Mouse (Mus musculus) limb, embryonic 15.5 days (tissue): ENCODE measurements around the gene Gm9573. TPM values are rescaled to one million over a fixed set of nuclear protein-coding genes. Genes with fewer than 3 reads are reported as not detected.
A peak's percentile ranks its signal among the peaks of the same experiment; 100 is the strongest.

ENCODE experiments used
- ATAC-seq: fragments of 200-750 bp; cut with Nextera tagmentation; 2 replicates; pipeline ENCODE4 v1.8.0; 2017; ENCODE audit warnings: low read depth, moderate TSS enrichment; ENCODE audit not compliant: insufficient number of reproducible peaks, low FRiP score, low TSS enrichment
- H3K27ac ChIP-seq: fragments of 300-500 bp; sonication (generic); 2 replicates; pipeline ENCODE4 v1.5.1; 2015; ENCODE audit warnings: moderate library complexity, mild to moderate bottlenecking, inconsistent platforms
- H3K27me3 ChIP-seq: fragments of 300-500 bp; sonication (generic); 2 replicates; pipeline ENCODE4 v1.6.1; 2015; ENCODE audit warnings: inconsistent platforms
- H3K36me3 ChIP-seq: fragments of 300-500 bp; sonication (generic); 2 replicates; pipeline ENCODE4 v1.6.1; 2015; ENCODE audit warnings: inconsistent platforms
- H3K4me1 ChIP-seq: fragments of 300-500 bp; sonication (generic); 2 replicates; pipeline ENCODE4 v1.6.1; 2015; ENCODE audit warnings: inconsistent platforms
- H3K4me2 ChIP-seq: fragments of 300-500 bp; sonication (generic); 2 replicates; pipeline ENCODE4 v1.6.1; 2015; ENCODE audit warnings: mild to moderate bottlenecking, inconsistent platforms
- H3K4me3 ChIP-seq: fragments of 300-500 bp; sonication (generic); 2 replicates; pipeline ENCODE4 v1.5.1; 2015; ENCODE audit warnings: mild to moderate bottlenecking, inconsistent platforms
- H3K9ac ChIP-seq: fragments of 300-500 bp; sonication (generic); 2 replicates; pipeline ENCODE4 v1.6.1; 2015; ENCODE audit warnings: inconsistent platforms
- H3K9me3 ChIP-seq: fragments of 300-500 bp; sonication (generic); 2 replicates; pipeline ENCODE4 v1.6.1; 2016; ENCODE audit warnings: inconsistent platforms
- WGBS: fragments of 180-500 bp; shearing (Covaris S2); methylation state at CpG from one replicate; pipeline ENCODE4 v1.1.7; 2015; 5-methylcytosine and 5-hydroxymethylcytosine counted together
- polyA plus RNA-seq: library from polyadenylated mRNA; unstranded; fragments of >200 nt; fragmentation: Nextera tagmentation; extraction: Ambion mirVana; gene quantifications from 2 replicates; pipeline ENCODE4 v1.2.1, GENCODE M21; 2015

Gene Gm9573
- polyA plus RNA-seq, result 0.14 and 0.33 TPM in 2 replicates

DNA sequence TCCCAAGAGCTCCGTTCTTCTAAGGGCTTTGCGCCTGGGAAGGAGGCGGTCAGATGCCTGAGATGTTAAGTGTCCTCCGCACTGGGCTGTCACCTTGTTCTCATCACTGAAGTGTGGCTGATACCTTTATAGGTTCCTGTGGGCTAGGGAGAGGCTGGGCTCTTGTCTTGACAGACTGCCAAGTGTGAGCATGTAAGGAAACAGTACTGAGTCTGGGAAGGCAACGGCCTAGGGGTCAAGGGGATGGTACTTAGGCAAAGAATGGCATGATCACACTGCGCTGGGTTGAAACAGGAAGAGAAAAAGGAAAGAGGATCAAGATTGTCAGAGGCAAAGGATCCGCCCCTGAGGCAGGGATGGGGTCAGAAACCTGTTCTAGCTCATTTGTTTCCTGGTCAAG is at the start of gene Gm9573:
TSS of gene Gm9573 (minus strand) at position 101 of the 400 bp plus-strand sequence.
- Histone ChIP-seq H3K9ac (no peak within 1 kb of the TSS), H3K27me3 (no peaks in the 10 kb centered on the region), H3K4me2 (no peak within 1 kb of the TSS), H3K4me1 (no peaks in the 10 kb centered on the region), H3K36me3 (no peaks in the 10 kb centered on the region), H3K9me3 (no peaks in the 10 kb centered on the region), H3K27ac (no peak within 1 kb of the TSS), H3K4me3 (no peak within 1 kb of the TSS)
- 76% methylated on average over 7 of the region's 7 CpGs for WGBS
- no peak for ATAC-seq

DNA sequence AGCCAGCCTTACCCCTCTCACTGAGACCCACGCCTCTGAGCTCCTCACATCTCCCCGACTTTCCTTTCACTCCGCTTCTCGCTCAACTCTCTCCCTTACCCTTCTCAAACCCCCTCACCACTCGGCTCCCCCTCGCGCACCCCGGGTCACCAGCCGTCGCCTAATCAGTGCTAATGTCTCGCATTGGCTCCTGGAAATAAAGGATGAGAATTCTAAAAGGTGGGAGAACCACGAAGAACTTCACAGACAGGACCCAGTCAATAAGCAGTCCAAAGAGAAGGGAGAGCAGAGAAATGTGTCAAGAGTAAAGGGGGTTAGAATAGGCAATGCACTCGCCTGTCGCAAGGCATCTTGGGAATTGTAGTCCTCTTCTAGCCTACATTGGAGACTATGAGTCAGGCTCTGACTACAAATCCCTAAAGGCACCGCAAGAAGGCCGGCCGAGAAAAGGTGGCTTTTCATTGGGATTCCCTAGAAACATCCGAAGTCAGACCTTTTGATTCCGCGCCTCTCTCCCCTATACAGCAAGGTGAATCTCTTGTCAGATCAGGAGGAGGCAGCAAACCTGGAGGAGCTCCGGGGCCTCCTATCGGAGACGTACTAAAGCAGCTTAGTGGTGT is 47.1 kb upstream of the Gm9573 start, which contains the start of gene Gtf2h4:
TSS of gene Gtf2h4 (minus strand) at position 324 of the 620 bp plus-strand sequence.
- peak; percentile 93 for ATAC-seq
- Histone ChIP-seq H3K27me3 (no peaks in the 10 kb centered on the region), H3K9ac (peak within 1 kb of the TSS; percentile 89), H3K4me2 (peak within 1 kb of the TSS; percentile 83), H3K36me3 (peaks cover 9% of the 10 kb centered on the region; the same call in 1 of the 2 replicates), H3K4me1 (peaks cover 10% of the 10 kb centered on the region), H3K27ac (peak within 1 kb of the TSS; percentile 64), H3K9me3 (no peaks in the 10 kb centered on the region), H3K4me3 (peak within 1 kb of the TSS; percentile 74)
- WGBS, result under 1% methylated on average over 23 of the region's 23 CpGs

DNA sequence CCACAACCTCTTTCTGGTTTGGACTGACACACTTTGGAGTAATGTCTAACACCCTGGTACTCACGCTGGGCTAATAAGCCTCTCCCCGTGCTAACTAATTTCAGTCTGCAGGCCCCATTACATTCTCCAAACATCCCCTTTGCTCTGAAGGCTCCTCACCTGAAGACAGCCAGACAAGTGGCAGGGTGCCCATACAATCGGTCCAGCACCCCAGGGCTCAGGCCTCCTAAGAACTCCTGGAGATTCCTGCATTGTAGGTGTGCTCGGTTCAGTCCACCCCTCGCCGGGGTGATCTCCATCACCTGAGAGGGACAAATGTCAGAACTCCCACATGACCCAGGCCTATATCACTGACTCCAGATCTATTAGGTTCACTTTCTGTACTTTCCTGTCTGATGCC is 46.1 kb upstream of the Gm9573 start:
- H3K36me3 ChIP-seq, result peaks cover 9% of the 10 kb centered on the region; the same call in 1 of the 2 replicates
- no peak overlapping the region for H3K27ac ChIP-seq
- peak overlapping the region; percentile 83; the same call in 1 of the 2 replicates for H3K4me2 ChIP-seq
- peak overlapping the region; percentile 74; the same call in 1 of the 2 replicates for H3K4me3 ChIP-seq
- H3K9ac ChIP-seq, result 0 out of 2 replicates have a peak overlapping the region, but pooled peaks have one; percentile 89
- H3K27me3 ChIP-seq, result no peaks in the 10 kb centered on the region
- H3K9me3 ChIP-seq, result no peaks in the 10 kb centered on the region
- H3K4me1 ChIP-seq, result peaks cover 18% of the 10 kb centered on the region
- no peak for ATAC-seq
- 87% methylated on average over 6 of the region's 6 CpGs for WGBS

DNA sequence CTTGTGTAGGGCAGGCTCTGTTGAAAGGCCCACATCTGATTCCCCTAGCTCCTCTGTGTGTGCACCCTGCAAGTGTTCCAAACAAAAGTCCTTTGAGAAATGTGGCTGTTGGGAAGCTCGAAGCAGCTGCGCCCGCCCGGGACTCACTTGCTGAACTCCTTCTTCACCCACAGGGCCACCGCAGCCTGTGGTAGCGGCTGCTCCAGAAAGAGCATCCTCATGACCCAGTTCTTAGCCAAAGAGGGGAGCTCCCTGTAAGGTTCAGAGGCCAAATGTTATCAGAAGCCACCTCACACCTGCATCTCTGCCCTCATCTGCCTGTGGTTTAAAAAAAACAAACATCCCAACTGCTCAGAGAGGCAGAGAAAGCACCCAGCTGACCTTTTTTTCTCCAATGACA is 45.4 kb upstream of the Gm9573 start:
- Histone ChIP-seq H3K9me3 (no peaks in the 10 kb centered on the region), H3K4me3 (no peak overlapping the region), H3K27me3 (no peaks in the 10 kb centered on the region), H3K4me1 (peaks cover 20% of the 10 kb centered on the region), H3K4me2 (no peak overlapping the region), H3K36me3 (peaks cover 9% of the 10 kb centered on the region; the same call in 1 of the 2 replicates), H3K9ac (no peak overlapping the region), H3K27ac (no peak overlapping the region)
- WGBS, result 92% methylated on average over 6 of the region's 6 CpGs
- ATAC-seq, result no peak

DNA sequence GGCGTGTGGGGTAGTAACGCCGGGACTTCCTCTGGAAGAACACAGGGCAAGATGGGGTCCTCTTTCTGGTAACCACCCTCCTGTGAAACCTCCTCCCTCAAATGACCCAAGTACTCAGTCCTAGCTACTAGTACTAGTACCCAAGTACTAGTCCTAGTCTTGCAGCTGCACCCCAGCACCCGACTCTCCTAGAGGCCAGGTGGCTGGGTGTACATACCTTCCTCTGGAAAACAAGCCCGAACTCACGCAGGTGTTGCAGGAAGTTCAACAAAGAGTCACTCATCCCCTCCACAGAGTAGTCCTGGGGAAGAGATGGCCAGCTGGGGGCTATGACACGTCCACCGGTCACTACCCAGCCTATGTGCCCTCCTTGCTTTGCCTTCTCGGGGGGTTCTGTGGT is 43.3 kb upstream of the Gm9573 start:
- Histone ChIP-seq H3K9me3 (no peaks in the 10 kb centered on the region), H3K27ac (no peak overlapping the region), H3K36me3 (peaks cover 10% of the 10 kb centered on the region), H3K4me2 (no peak overlapping the region), H3K4me1 (peaks cover 30% of the 10 kb centered on the region), H3K4me3 (no peak overlapping the region), H3K27me3 (no peaks in the 10 kb centered on the region), H3K9ac (no peak overlapping the region)
- WGBS, result 89% methylated on average over 9 of the region's 9 CpGs
- no peak for ATAC-seq

GRCm38 (mm10) chr17:35667334-35668065 is 41.1 kb upstream of the Gm9573 start, which contains the start of gene Vars2:
Gene Vars2 (minus strand): TSS chr17:35667592.
- Histone ChIP-seq H3K27me3 (no peaks in the 10 kb centered on the region), H3K9ac (peak within 1 kb of the TSS; percentile 85), H3K4me1 (peaks cover 21% of the 10 kb centered on the region), H3K4me3 (peak within 1 kb of the TSS; percentile 77), H3K27ac (peak within 1 kb of the TSS; percentile 84), H3K4me2 (peak within 1 kb of the TSS; percentile 94), H3K36me3 (peaks cover 30% of the 10 kb centered on the region), H3K9me3 (no peaks in the 10 kb centered on the region)
- WGBS, result under 1% methylated on average over 61 of the region's 61 CpGs
- ATAC-seq, result peak; percentile 85

- Histone ChIP-seq H3K27me3 (no peaks in the 10 kb centered on the region), H3K4me1 (peaks cover 20% of the 10 kb centered on the region), H3K4me2 (peak overlapping the region; percentile 94), H3K9ac (peak overlapping the region; percentile 85), H3K27ac (peak overlapping the region; percentile 84), H3K4me3 (peak overlapping the region; percentile 77), H3K36me3 (peaks cover 32% of the 10 kb centered on the region), H3K9me3 (no peaks in the 10 kb centered on the region)
- WGBS, result 4% methylated on average over 13 of the region's 13 CpGs
- no peak; the same call in 1 of the 2 replicates for ATAC-seq
Observed at GRCm38 (mm10) chr17:35666851-35667256, 40.4 kb upstream of the Gm9573 start.

- Histone ChIP-seq H3K4me1 (peaks cover 20% of the 10 kb centered on the region), H3K27me3 (no peaks in the 10 kb centered on the region), H3K9ac (no peak overlapping the region), H3K9me3 (no peaks in the 10 kb centered on the region), H3K4me2 (no peak overlapping the region), H3K4me3 (peak overlapping the region; percentile 77; the same call in 1 of the 2 replicates), H3K36me3 (peaks cover 40% of the 10 kb centered on the region), H3K27ac (no peak overlapping the region)
- 79% methylated on average over 17 of the region's 17 CpGs for WGBS
- ATAC-seq, result no peak
Observed at GRCm38 (mm10) chr17:35665957-35666515, 39.6 kb upstream of the Gm9573 start.

GRCm38 (mm10) chr17:35653086-35653485 is 26.6 kb upstream of the Gm9573 start:
- Histone ChIP-seq H3K36me3 (peaks cover 35% of the 10 kb centered on the region), H3K9me3 (no peaks in the 10 kb centered on the region), H3K4me2 (no peak overlapping the region), H3K4me3 (no peak overlapping the region), H3K4me1 (peaks cover 6% of the 10 kb centered on the region; the same call in 1 of the 2 replicates), H3K27ac (no peak overlapping the region), H3K9ac (no peak overlapping the region), H3K27me3 (no peaks in the 10 kb centered on the region)
- no peak for ATAC-seq
- WGBS, result 77% methylated on average over 2 of the region's 2 CpGs

DNA sequence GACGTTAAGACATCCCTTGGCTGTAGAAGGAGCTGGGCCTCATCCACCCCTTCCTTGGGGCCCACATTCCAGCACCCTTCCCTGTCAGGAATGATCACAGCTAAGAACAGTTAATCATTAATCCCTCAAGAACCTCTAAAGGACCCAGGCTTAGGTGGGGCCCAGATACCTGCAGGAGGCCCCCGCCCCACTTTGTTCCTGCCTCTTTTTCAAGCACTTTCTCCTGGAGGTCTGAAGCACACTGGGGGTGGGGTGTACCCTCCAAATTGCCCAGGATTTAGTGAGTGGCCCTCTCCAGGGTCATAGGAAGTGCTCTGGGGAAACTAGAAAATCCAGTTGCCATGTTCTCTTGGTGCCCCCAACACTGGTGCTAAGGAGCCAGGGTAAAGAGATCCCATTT is 23.0 kb upstream of the Gm9573 start:
- no peak overlapping the region for H3K4me2 ChIP-seq
- H3K27me3 ChIP-seq, result no peaks in the 10 kb centered on the region

GRCm38 (mm10) chr17:35643609-35644236 is 17.3 kb upstream of the Gm9573 start, which contains the start of gene Mucl3:
Gene Mucl3 (minus strand): TSS chr17:35643695.
- no peaks in the 10 kb centered on the region for H3K4me1 ChIP-seq
- no peaks in the 10 kb centered on the region for H3K9me3 ChIP-seq
- peaks cover 13% of the 10 kb centered on the region for H3K27me3 ChIP-seq
- H3K4me2 ChIP-seq, result no peak within 1 kb of the TSS
- no peak within 1 kb of the TSS for H3K4me3 ChIP-seq
- H3K27ac ChIP-seq, result no peak within 1 kb of the TSS
- H3K9ac ChIP-seq, result no peak within 1 kb of the TSS
- no peaks in the 10 kb centered on the region for H3K36me3 ChIP-seq
- no peak for ATAC-seq
- 74% methylated on average over 13 of the region's 13 CpGs for WGBS

More for the DNA sequence above, 23.0 kb upstream of the Gm9573 start:
- WGBS, result 57% methylated on average over 2 of the region's 2 CpGs
- Histone ChIP-seq H3K9ac (no peak overlapping the region), H3K4me1 (peaks cover 6% of the 10 kb centered on the region; the same call in 1 of the 2 replicates), H3K27ac (no peak overlapping the region), H3K9me3 (no peaks in the 10 kb centered on the region), H3K36me3 (no peaks in the 10 kb centered on the region), H3K4me3 (no peak overlapping the region)
- no peak for ATAC-seq
